Mouse (Mus musculus) liver, adult (tissue): ENCODE data around the gene Ust.
A peak's percentile ranks its signal among the peaks of the same experiment; 100 is the strongest.

Experiments used
- GATA4 ChIP-seq: IDR thresholded peaks from 2 replicates; pipeline ENCODE4 v1.6.1; 2014; ENCODE audit warnings: mild to moderate bottlenecking, low read length; ENCODE audit not compliant: insufficient replicate concordance

Ust gene

GRCm38 (mm10) chr10:8199026-8199756, 319.4 kb downstream of the Ust start:
- TF ChIP-seq GATA4, result no peak

- no peak for TF ChIP-seq GATA4
Observed at GRCm38 (mm10) chr10:8197661-8198060, 321.0 kb downstream of the Ust start.

GRCm38 (mm10) chr10:8196300-8196699, 322.3 kb downstream of the Ust start:
- no peak for TF ChIP-seq GATA4

DNA sequence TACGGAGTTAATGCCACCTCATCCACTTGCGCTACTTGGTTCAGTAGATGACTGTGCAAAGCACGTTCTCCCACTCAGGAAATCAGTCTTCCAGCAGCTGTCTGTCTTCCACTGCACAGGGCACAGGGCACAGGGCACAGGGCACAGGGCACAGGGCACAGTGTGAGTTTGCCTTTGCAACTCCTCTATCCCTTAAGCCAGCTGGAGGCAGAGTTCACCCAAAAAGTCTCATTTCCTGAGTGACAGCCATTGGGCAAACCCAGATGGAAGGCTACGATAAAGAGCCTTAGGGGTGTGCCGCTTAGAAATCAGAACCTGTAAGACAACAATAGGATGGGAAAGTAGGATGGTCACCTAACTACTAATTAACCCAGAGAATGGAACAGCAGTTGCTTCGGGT, 322.9 kb downstream of the Ust start:
- TF ChIP-seq GATA4, result peak; percentile 28; the same call in 1 of the 2 replicates

DNA sequence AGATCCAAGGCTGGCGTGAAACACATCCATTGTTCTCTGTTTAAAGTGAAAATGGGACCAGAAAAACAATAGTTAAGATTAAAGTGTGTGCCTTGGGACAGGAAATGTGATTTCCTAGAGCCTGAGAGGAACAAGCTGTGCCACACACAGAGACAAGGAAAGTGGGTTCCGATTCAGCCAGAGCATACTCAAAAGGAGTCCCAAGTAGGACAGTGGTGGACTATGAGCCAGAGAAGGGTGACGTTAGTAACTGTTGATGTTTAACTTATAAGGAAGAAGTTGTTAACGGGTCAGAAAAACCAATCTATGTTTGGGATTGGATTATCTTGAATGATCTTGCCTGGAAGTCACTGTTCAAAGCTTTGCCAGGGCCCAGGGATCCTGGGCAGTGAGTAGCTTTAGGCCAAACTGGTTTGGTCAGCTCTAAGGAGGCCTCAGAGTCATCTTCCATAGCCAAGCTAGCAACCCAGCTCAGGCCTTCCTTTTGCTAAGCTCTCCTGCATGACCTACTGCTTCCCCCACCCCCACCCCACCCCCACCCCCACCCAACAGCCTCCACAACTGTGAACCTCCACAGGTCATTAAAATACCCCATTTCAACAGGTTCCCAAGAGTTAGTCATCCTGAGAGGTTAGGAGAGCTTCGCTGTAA, 329.2 kb downstream of the Ust start:
- no peak for TF ChIP-seq GATA4

GRCm38 (mm10) chr10:8185586-8185985, 333.0 kb downstream of the Ust start:
- TF ChIP-seq GATA4, result no peak

DNA sequence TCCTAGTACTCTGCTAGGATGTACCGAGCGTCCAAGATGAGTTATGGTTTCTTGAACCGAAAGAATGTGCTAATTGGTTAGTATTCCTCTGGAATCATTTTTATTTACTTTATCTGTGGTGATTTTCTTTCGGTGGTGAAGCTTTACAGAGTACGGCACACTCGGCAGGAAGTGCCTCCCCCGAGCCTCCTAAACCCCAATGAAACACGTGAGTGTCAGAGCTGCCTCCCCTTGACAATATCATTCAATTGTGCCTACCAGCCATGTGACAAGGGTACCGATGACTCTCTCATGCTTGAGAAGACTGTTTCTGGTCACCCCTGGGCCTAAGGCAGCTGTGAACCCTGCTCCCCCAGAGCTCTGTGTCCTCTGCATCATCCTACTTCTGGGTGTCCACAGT, 333.9 kb downstream of the Ust start:
- TF ChIP-seq GATA4, result no peak

DNA sequence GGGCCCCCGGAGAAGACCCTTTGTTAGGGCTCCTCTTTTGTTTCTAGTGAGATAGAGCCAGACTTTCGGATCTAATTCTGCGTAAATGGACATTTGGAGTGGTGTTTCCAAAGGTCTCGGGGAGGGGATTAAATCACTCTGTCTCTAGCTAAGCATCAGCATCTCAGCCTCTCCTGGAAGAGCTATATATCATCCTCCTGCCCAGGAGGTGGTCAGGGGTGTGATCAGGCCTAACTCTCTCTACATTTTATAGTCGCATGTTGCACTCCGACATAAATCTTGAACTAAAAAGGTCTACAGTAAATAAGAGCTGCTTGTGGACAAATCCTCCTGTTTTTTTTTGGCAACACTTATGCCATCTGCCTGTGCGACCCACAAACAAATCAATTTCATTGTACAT, 335.5 kb downstream of the Ust start:
- no peak for TF ChIP-seq GATA4

GRCm38 (mm10) chr10:8181596-8182185, 336.9 kb downstream of the Ust start:
- TF ChIP-seq GATA4, result no peak

- no peak for TF ChIP-seq GATA4
Observed at GRCm38 (mm10) chr10:8177618-8178017, 341.0 kb downstream of the Ust start.

- no peak for TF ChIP-seq GATA4
Observed at GRCm38 (mm10) chr10:8176351-8177053, 342.1 kb downstream of the Ust start.

- no peak for TF ChIP-seq GATA4
Observed at GRCm38 (mm10) chr10:8176008-8176350, 342.6 kb downstream of the Ust start.

DNA sequence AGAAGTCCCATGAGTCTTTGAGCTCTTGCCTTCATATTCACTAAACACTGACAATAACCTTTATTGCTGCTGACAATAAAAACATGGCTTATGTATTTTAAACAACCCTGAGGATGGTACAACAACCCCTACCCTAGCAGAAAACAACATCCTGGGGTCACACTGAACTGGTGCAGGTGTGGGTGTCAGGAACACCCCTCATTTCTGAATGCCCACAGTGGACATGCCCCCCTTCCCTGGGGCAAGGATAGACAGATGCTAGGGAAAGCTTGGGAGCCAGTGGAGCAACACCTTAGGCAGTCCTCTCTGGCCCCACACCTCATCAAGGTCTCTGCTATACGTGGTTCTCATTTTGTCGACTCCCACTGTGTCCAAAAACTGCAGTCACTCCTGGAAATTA, 343.9 kb downstream of the Ust start:
- TF ChIP-seq GATA4, result no peak

DNA sequence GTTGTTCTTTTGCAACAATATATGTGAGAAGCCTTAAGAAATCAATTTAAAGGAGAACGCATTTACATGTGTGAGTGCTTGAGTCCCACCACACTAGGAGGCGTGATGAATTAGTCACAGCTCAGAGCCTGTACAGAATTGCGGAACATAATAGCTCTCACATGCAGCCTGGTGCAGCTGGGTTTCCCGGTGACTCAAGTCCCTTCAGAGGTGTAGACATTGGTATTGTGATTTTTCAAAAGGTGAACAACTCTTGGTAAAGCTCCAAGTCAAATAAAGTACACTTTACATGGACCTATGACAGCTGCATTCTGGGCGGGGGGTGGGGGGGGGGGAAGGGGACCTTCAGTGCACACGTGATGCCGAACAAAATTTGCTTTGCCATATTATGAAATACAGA, 344.4 kb downstream of the Ust start:
- no peak for TF ChIP-seq GATA4

DNA sequence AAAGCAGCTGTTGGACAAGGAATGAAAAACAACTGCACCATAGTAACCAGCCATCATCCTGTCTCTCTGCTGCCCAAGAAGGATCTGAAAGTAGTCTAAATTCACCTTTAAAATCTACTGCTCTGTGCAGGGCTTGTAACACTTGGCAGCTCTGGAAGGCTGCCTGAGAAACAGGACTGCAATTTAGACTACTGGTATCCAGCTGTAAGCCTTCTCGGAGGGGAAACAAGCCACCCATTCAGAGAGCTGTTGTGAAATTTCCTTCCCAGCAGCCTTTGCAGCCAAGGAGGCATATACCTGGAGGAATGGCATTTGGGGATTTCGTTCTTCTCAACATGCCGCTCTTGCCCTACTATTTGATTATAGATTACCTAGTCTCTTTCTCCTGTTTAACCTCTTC, 345.6 kb downstream of the Ust start:
- TF ChIP-seq GATA4, result no peak

- TF ChIP-seq GATA4, result no peak
Observed at GRCm38 (mm10) chr10:8171556-8171955, 347.1 kb downstream of the Ust start.
